Mouse (Mus musculus) left cerebral cortex, adult 8-10 months (tissue): ENCODE results near the gene Gm20388. TPM values are rescaled to one million over a fixed set of nuclear protein-coding genes. Genes with fewer than 3 reads are reported as not detected.
"Not testable (repeated sequence)": the region's sequence is repeated elsewhere in the genome, so short reads cannot be mapped to it uniquely, and the experiment has no call there.

Experiments
- DNase-seq, 2 experiments: peaks; one replicate each; pipeline ENCODE4 v3.0.0; 2022; ENCODE audit warnings: low spot score in 2 of 2
- total RNA-seq, 4 experiments: library from RNA; stranded (reverse); gene quantifications; 2 replicates each; pipeline ENCODE4 v1.2.4; 2022

Gm20388 gene
- total RNA-seq, 4 experiments from 2014 or later: 10.4 to 20.8 (median 16.4) TPM

- no peak for DNase-seq
Measured at GRCm38 (mm10) chr8:120797019-120797727, 886.5 kb downstream of the Gm20388 start.

- peak in 1 of 2 experiments; percentile 37 for DNase-seq
Measured at GRCm38 (mm10) chr8:120800308-120800865, 889.7 kb downstream of the Gm20388 start.

- not testable (repeated sequence) for DNase-seq
Measured at GRCm38 (mm10) chr8:120803661-120804375, 893.2 kb downstream of the Gm20388 start.

GRCm38 (mm10) chr8:120804741-120805140 is 894.1 kb downstream of the Gm20388 start:
- DNase-seq: no peak

GRCm38 (mm10) chr8:120806780-120807264 is 896.2 kb downstream of the Gm20388 start:
- DNase-seq: no peak

GRCm38 (mm10) chr8:120807719-120808118 is 897.1 kb downstream of the Gm20388 start:
- no peak for DNase-seq

- DNase-seq: no peak
Measured at GRCm38 (mm10) chr8:120809050-120809449, 898.4 kb downstream of the Gm20388 start.

GRCm38 (mm10) chr8:120811953-120812352 is 901.3 kb downstream of the Gm20388 start:
- no peak for DNase-seq

GRCm38 (mm10) chr8:120813028-120813427 is 902.4 kb downstream of the Gm20388 start:
- no peak for DNase-seq

- no peak for DNase-seq
Measured at GRCm38 (mm10) chr8:120813839-120814238, 903.2 kb downstream of the Gm20388 start.

GRCm38 (mm10) chr8:120816371-120816770 is 905.7 kb downstream of the Gm20388 start:
- no peak for DNase-seq

- no peak for DNase-seq
Measured at GRCm38 (mm10) chr8:120819906-120820305, 909.3 kb downstream of the Gm20388 start.

- peak in 1 of 2 experiments; percentile 8 for DNase-seq
Measured at GRCm38 (mm10) chr8:120821399-120822170, 910.9 kb downstream of the Gm20388 start.

- DNase-seq: no peak
Measured at GRCm38 (mm10) chr8:120823331-120823730, 912.7 kb downstream of the Gm20388 start.

GRCm38 (mm10) chr8:120823887-120824286 is 913.2 kb downstream of the Gm20388 start:
- no peak for DNase-seq

- DNase-seq: no peak
Measured at GRCm38 (mm10) chr8:120824638-120825037, 914.0 kb downstream of the Gm20388 start.

- no peak for DNase-seq
Measured at GRCm38 (mm10) chr8:120828279-120828678, 917.6 kb downstream of the Gm20388 start.

- no peak for DNase-seq
Measured at GRCm38 (mm10) chr8:120830661-120831060, 920.0 kb downstream of the Gm20388 start.

- no peak for DNase-seq
Measured at GRCm38 (mm10) chr8:120832022-120832421, 921.4 kb downstream of the Gm20388 start.

GRCm38 (mm10) chr8:120833196-120833595 is 922.6 kb downstream of the Gm20388 start:
- DNase-seq: no peak

GRCm38 (mm10) chr8:120839031-120839430 is 928.4 kb downstream of the Gm20388 start:
- DNase-seq: no peak
